Mouse (Mus musculus): ENCODE measurements at regions not wholly inside any gene's neighbourhood (a gene's known extent, or its start where the extent isn't known, plus 50 kb on each side); places are given as distances from the start of the nearest gene placed in this dataset.

DNA sequence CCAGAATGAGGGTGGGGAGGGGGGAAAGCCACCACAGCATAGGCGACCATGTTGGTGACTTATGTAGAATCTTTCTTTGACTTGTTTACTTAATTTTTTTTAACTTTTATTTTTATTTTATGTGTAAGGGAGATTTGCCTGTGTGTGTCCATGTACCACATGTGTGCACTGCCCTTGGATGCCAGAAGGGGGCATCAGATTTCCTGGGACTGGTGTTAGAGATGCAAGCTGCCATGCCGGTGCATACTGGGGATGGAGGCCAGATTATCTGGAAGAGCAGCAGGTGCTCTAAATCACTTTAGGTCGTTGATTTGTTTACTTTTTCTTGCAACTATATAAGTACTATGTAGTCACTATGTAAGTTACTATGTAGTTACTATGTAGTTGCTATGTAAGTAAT is 114.2 kb upstream of the Tut7 start:
- no peak for ATAC-seq (replicated peaks; ENCODE audit: low FRiP score, poor library complexity, severe bottlenecking)

DNA sequence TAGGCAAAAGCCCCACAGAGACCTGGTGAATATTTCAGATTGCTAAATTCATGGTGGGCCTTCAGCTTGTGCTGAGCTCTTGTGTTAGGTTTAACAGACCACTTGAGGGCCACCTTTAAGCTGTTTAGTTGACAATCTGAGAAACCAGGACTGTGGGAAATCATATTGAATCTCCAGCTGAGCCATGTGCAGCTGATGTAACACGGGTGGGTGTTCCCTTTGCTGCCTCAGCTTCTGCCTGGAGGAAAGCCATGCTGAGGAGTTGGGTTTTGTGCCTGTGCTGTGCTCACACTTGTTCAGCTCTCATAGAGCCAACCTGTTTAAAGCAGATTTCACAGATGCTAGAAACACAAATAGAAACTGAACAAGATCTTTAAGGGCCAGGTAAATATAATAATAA is 111.6 kb upstream of the Tut7 start:
- no peak for ATAC-seq (replicated peaks; ENCODE audit: low FRiP score, poor library complexity, severe bottlenecking)

DNA sequence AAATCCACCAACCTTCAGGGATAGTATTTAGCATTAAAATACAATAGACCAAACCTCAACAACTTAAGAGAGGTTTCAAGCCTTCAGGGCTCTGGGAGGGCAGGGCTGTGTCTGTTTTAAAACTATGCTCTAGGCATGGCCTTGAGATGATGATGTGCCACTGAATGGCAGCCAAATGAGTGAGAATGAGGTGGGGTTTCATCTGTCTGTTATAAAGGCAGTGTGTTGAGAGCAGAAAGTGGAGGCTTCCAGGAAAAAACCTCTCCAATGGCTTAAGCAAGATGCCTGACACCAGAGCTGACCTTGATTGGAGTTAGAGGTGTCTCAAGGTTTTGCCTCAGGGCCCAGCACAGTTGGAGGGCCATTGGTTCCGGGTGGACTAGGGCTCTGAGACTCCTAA is 111.1 kb upstream of the Tut7 start:
- ATAC-seq (replicated peaks; ENCODE audit: low FRiP score, poor library complexity, severe bottlenecking) = no peak

DNA sequence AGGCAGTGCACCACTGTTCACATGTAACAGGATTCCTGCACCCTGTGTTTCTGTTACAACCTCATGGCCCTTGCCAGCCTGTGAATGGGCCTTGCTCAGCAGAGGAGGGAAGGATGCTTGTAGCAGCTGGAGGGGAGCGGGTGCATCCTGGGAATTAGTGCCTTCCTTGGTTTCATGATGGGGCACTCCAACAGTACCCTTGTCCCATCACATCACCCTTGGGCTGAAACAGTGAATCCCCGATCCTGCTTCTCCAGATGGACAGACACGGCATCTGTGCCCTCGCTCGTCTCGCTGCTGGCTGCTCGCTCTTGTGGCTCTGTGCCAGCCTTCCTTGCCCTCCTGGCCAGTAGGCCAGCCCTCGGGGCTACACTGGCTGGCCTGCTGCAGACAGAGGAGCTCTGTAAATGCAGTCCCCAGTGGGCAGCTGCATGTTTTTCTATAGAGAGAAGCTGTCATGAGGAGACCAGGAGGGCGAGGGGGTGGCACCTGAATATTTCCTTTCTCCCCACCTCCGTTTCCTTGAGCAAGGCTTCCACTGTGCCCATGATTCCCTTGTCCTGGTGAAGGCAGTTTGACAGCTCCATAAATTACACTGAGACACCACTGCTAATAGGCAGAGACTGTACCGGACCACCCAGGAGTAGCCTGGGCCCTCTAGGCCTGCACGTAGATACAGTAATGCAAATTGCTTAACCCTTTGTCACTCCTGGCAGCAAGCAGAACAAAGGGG is 104.6 kb upstream of the Tut7 start:
- ATAC-seq (replicated peaks; ENCODE audit: low FRiP score, poor library complexity, severe bottlenecking) = 0 out of 2 replicates have a peak, but pooled peaks have one; percentile 19

DNA sequence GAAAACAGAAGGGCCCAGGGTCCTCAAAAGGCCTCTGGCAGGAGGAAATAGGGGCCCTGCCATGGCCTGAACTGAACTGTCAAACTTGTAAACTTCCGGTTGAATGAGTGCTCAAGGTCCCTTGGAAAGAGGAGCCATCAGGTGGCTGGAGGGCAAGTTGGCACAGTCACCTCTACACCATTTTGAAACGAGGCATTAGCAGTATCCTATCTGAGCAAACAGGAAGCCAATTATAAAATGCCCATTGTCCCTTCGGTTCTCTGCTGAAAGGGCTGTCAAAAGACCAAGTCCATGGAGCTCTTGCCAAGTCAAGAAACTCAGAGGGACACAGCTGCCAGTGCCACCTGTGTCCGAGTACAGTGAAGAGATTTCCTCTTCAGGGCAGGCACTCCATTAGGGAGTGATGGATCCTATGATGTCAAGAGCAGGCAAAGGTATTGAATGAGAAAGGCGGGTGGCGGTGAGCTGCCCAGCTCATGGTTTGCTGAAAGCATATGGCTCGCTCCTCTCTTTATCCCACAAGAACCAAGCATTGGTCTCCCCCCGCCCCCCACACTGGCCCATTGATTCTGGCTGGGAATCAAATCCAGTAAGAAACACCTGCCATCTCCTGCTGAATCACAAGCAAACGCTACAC is 103.0 kb upstream of the Tut7 start:
- ATAC-seq (replicated peaks; ENCODE audit: low FRiP score, poor library complexity, severe bottlenecking) = no peak

DNA sequence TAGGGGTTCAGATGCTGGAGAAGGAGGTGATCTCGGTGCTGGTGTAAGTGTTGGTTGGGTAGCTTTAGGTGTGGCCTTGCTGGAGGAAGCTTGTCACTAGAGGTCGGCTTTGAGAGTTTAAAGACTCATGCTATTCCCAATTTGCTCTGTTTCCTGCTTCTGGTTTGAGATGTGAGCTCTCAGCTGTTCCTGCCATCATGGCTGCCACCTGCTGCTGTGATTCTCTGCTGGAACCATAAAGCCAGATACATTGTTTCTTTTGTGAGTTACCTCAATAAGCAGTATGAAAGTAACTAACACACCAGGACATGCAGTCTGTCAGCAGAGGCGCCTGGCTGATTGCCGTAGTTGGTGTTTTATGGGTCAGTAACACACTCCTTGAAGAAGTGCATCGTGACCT is 94.2 kb upstream of the Tut7 start:
- no peak for ATAC-seq (replicated peaks; ENCODE audit: low FRiP score, poor library complexity, severe bottlenecking)

DNA sequence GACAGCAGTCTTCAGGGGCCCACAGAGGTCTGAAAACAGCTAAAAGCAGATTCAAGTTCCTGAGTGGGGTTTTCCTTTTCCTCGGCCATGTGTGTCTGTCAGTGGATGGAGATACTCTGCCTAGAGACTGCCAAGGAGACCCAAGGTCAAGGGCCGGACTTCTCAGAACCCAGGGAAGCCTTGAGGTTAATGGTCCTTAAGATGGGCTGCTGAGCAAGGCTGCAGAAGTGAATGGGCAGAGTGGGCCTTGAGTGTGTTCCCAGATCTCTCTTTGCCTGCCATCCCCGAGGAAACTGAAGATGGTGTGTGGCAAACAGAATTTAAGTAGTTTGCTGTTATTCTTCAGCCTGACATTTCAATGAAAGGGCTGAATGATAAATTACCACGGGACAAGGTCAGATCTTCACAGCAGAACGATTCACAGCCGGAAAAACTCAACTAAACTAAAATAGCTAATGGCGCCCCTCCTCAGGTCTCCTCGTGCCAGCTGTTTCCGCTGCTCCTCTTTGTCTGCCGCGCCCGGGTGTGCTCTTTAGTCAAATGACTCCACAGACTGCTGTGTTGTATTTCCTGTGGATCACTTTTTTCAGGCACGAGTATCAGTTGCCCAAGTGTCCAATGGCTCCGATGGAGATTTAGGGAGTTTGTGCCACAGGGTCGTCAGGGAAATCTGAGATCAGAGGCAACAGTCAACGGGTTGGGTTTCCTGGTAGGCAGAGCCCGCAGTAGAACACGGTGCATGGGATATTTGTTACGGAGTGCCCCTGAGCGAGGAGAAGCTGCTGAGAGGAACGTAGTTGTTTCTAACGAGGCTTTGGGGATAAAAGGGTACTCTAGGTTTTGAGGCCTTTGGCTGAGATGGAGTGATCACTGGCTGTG is 93.5 kb upstream of the Tut7 start:
- ATAC-seq (replicated peaks; ENCODE audit: low FRiP score, poor library complexity, severe bottlenecking) = no peak

DNA sequence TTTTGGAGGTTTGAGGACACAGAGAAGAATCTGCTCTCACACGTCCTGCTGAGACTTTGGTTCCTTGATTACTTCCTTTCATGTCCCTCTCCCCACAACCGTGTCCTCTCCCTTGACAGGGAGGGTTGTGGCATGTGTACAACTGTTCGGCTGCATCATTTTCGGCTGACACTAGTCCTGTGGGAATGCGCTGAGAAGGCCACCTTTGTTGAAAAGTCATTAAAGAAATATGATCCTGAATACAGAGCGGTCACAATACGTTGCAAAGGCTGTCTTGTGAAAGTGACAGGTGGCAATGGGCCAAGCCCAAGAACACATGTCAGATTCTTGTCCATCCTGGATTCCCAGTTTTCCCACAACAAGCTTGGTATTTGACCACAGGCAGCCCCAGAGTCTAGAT is 92.8 kb upstream of the Tut7 start:
- no peak for ATAC-seq (replicated peaks; ENCODE audit: low FRiP score, poor library complexity, severe bottlenecking)

DNA sequence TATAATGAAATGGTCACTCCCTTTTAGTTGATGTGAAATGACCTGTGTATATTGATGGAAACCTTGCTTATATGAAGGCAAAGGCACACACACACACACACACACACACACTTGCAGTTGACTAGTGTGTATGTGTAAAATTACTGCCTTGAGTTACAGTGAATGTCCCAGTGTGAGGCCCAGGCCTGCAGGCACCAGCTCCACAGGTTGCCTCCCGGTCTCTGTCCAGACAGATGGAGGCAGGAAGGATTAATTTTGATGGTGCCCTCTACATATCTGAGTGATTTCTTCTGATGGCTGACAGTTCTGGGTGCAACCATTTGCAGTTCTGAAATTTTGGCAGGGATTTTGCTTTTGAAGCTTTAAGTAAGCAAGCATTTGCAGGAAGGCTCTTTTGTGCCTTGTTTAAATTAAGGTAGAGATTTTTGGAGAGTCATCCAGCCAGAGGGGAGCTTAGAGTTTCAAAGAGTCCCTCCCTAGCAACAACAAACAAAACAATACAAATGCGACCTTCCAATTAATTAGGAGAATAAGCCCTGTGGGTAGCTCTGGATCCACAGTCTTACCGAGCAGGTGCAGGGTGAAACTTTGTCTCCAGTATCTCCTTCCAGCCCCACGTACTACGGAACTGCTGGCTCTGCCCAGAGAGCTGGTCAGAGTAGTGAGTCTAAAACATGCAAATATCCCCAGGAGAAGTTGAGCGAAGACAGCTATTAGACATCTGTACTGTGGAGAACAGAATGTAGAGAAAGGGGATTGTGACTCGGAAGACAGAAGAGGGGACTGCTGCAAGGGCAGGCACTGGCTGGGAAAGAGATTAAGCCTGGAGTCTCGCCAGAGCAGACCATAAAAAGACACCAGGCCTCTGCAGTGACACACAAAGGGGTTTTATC is 87.5 kb upstream of the Tut7 start:
- no peak for ATAC-seq (replicated peaks; ENCODE audit: low FRiP score, poor library complexity, severe bottlenecking)

DNA sequence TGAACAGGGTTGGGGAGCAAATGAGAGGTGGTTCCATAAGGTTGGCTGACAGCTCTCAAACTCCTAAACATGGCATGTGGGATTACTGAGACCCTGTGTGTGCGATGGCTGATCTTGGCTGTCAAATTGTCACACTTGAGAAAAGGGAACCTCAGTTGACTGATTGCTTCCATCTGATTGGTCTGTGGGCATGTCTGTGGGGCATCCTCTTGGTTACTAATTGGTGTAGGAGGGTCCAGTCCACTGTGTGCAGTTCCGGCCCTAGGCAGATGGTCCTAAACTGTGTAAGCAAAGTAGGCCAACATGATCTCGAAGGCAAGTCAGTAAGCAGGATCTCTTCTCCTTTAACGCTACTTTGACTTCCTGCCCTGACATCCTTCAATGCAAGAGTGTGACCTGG is 86.5 kb upstream of the Tut7 start:
- ATAC-seq (replicated peaks; ENCODE audit: low FRiP score, poor library complexity, severe bottlenecking) = no peak

DNA sequence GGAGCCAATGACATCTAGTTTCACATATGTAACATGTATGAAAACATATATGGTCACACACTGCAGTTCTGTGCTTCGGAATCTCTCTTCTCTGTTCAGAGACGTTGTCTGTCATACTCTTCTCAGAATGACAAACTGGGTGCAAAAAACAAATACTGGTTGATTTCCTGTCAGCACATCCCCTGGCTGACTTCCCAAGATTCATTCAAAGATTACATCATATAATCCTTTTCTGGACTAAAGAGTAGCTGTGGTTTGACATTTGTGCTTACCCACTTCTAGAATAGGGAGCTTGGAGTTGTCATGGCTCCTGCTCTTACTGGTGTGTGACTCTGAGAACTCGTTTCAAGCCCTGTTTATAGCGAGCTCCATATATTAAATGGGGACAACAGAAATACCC is 85.8 kb upstream of the Tut7 start:
- ATAC-seq (replicated peaks; ENCODE audit: low FRiP score, poor library complexity, severe bottlenecking) = no peak

DNA sequence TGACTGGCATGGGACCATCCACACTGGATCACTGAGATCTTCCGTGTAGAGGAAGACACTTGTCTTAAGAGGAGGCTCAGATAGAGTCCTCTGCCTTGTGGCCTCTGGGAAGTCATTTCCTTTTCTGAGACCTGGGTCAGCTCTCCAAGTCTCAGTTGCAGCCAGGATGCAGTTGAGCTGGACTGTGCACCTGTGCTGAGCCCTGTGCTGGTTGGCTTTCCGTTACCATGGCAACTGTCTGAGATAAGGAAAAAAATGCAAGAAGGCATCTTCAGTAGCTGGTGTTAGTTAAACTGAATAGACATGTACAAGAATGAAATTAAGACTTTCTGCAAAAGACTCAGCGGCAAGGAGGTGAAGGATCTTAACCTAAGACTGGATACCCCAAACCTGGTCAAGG is 82.5 kb upstream of the Tut7 start:
- ATAC-seq (replicated peaks; ENCODE audit: low FRiP score, poor library complexity, severe bottlenecking) = no peak

DNA sequence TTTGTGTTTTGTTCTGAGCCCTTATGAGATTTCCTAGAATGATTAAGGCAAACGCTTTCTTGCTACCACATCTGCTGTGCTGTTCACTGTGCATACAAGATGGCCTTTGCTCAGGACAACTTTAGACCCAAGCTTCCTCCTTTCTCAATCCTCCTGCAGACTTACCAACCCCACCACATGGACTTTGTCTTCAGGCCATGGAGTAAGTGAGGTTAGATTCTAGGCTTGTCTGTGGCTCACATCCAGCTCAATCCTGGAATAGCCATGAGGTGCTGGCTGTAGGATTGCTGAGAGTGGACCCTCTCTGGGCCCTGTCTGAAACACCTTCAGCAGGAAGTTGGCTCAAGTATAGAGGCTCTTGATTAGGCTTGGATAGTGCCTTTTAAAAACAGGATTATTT is 81.5 kb upstream of the Tut7 start:
- ATAC-seq (replicated peaks; ENCODE audit: low FRiP score, poor library complexity, severe bottlenecking) = no peak

DNA sequence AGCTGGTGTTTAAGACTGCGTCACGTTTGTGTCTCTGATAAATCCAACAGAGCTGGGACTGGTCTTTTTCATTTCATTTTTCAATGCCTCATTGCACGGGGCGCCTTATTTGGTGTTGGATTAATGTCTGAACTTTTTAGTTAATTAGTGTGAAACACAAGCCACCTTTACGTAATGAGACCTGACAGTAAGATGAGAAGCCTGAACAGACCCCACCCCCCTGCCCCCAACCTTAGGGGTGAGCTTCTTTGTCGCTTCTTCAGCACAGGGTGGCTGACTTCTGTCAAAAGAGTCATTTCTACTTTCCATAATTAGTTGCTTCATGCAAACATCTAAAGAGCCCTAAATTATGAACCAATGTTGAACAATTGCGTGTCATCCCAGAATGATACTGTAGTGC is 76.6 kb upstream of the Tut7 start:
- no peak for ATAC-seq (replicated peaks; ENCODE audit: low FRiP score, poor library complexity, severe bottlenecking)

DNA sequence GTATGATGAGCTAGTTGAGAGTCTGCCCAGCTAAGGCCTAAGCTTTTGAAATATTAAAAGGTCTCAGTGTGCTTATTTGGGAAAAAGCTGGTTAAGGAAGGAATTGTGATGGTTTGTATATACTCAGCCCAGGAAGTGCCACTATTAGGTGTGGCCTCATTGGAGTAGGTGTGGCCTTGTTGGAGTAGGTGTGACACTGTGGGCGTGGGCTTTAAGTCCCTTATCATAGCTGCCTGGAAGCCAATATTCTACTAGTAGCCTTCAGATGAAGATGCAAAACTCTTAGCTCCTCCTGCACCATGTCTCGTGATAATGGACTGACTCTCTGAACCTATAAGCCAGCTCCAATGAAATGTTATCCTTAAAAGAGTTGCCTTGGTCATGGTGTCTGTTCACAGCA is 72.8 kb upstream of the Tut7 start:
- peak; percentile 68 for ATAC-seq (replicated peaks; ENCODE audit: low FRiP score, poor library complexity, severe bottlenecking)

DNA sequence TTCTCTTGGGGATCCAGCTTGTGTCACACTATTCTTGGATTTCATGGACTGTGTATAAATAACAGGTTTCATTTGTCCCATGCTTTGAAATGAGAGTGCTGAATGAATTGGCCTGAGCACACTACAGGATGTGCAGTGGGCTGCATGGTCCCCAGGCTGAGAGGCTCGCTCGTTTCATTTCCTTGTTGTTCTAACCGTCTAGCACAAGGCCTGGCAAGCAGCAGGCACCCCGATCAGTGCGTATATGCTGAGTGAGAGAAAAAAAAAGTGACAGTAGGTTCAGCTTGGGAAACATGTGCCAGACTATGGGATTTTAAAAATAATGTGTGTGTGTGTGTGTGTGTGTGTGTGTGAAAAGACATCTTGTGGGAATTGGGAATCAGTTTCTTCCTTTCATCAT is 71.1 kb upstream of the Tut7 start:
- ATAC-seq (replicated peaks; ENCODE audit: low FRiP score, poor library complexity, severe bottlenecking) = no peak

DNA sequence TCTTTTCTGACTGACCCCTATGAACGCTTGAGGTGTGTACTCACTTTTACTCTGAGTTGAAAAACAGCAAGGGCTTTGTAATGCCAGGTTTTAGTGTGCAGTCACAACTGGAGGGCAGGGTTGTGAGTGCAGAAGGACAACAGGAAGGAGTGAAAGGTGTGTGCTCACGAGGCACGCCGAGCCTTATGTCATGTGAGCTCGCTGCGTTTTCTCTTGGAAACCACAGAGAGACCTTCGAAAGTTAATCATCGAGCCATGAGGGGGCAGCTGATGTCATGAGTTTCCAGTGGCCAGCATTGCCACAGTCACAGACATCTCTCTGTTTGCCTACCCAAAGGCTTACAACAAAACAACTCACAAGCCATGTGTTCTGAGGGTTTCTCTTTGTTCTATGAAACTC is 70.0 kb upstream of the Tut7 start:
- no peak for ATAC-seq (replicated peaks; ENCODE audit: low FRiP score, poor library complexity, severe bottlenecking)

DNA sequence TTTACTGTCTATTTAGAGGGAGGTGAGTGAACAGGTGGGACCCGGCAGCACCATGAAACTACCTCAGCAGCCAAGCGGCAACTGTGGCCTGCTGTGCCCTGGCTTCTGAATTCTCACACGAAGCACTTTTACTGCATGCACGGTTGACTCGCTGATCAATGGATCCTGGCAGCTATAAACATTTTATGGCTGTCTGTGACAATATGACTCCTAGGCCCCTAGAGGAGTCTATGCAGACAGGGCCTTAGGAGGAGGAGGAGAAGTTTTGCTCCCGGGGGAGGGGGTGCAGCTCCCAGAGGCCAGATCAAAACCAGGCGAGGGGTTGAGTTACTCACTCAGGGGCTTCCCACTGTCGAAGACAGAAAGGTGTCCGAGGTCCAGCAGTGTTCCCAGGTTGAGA is 69.4 kb upstream of the Tut7 start:
- no peak for ATAC-seq (replicated peaks; ENCODE audit: low FRiP score, poor library complexity, severe bottlenecking)

DNA sequence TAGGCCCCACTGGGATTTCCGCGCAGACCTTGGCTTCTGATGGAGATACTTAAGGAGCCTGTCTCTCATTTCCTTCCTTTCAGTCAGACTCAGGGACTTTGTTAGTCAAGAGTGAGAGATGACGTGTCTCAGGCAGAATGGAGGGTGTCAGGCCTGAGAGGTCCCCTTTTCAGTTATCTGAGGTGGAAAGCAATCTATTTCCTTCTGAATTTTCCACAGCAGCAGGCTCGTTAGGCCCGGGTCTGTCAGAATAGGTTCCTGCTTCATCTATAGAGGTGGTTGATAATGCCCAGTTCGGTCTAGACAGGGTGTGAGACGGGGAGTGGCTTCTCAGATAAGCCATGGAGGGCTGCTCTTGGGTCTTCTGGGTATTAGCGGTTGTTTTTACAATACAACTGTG is 68.8 kb upstream of the Tut7 start:
- peak; percentile 58; the same call in 1 of the 2 replicates for ATAC-seq (replicated peaks; ENCODE audit: low FRiP score, poor library complexity, severe bottlenecking)
